Mouse (Mus musculus) cerebellum, postnatal 36 days (tissue): ENCODE measurements around the gene Mcrip1.
A peak's percentile ranks its signal among the peaks of the same experiment; 100 is the strongest.
"Not testable (repeated sequence)": the region's sequence is repeated elsewhere in the genome, so short reads cannot be mapped to it uniquely, and the experiment has no call there.

Source experiments
- DNase-seq, 2 experiments: peaks; one replicate each; pipeline ENCODE4 v3.0.0; 2021 to 2022; ENCODE audit warnings: mixed read lengths in 2 of 2

Mcrip1 gene

GRCm38 (mm10) chr11:120549168-120549945 is at the start of gene Mcrip1:
Gene Mcrip1, minus strand, starts transcription at chr11:120549727.
- DNase-seq: peak; percentile 93 to 96

GRCm38 (mm10) chr11:120598990-120599549 is 49.5 kb upstream of the Mcrip1 start:
- DNase-seq: no peak

- peak; percentile 89 to 93 for DNase-seq
These were observed 48.9 kb upstream of the Mcrip1 start, which contains the start of the genes Alyref and Anapc11 for GRCm38 (mm10) chr11:120598283-120598989. Gene Alyref, minus strand, starts transcription at chr11:120598365. Gene Anapc11, plus strand, starts transcription at chr11:120598421.

GRCm38 (mm10) chr11:120597240-120598235 is 48.0 kb upstream of the Mcrip1 start:
- DNase-seq: peak in 1 of 2 experiments; percentile 27

GRCm38 (mm10) chr11:120588531-120588930 is 39.0 kb upstream of the Mcrip1 start:
- no peak for DNase-seq

GRCm38 (mm10) chr11:120583937-120584336 is 34.4 kb upstream of the Mcrip1 start:
- DNase-seq: no peak

- not testable (repeated sequence) for DNase-seq
These were observed 33.4 kb upstream of the Mcrip1 start for GRCm38 (mm10) chr11:120582982-120583293.

GRCm38 (mm10) chr11:120582268-120582981 is 32.9 kb upstream of the Mcrip1 start:
- peak in 1 of 2 experiments; percentile 45 for DNase-seq

- DNase-seq: peak; percentile 85 to 91
These were observed 32.2 kb upstream of the Mcrip1 start, which contains the start of gene Arhgdia for GRCm38 (mm10) chr11:120581490-120582267. Gene Arhgdia, minus strand, starts transcription at chr11:120581624.

- DNase-seq: peak; percentile 45 to 46
These were observed 31.4 kb upstream of the Mcrip1 start for GRCm38 (mm10) chr11:120580871-120581331.

- peak; percentile 20 to 25 for DNase-seq
These were observed 30.7 kb upstream of the Mcrip1 start for GRCm38 (mm10) chr11:120580190-120580589.

- peak; percentile 76 to 79 for DNase-seq
These were observed 30.0 kb upstream of the Mcrip1 start for GRCm38 (mm10) chr11:120579316-120580107.

GRCm38 (mm10) chr11:120578694-120579243 is 29.2 kb upstream of the Mcrip1 start:
- DNase-seq: peak in 1 of 2 experiments; percentile 16

- DNase-seq: peak in 1 of 2 experiments; percentile 10
These were observed 28.6 kb upstream of the Mcrip1 start for GRCm38 (mm10) chr11:120578024-120578693.

- DNase-seq: peak; percentile 12 to 28
These were observed 27.9 kb upstream of the Mcrip1 start for GRCm38 (mm10) chr11:120577211-120578023.

GRCm38 (mm10) chr11:120576365-120576981 is 26.9 kb upstream of the Mcrip1 start:
- DNase-seq: no peak

GRCm38 (mm10) chr11:120575940-120576339 is 26.4 kb upstream of the Mcrip1 start:
- DNase-seq: no peak
